Mouse (Mus musculus) E14TG2a.4 (cell line): ENCODE data around the gene Vps18.

Experiments
- H3K27me3 ChIP-seq: 2 replicates; pipeline ENCODE4 v1.6.1; 2014; ENCODE audit warnings: low read length, control low read depth; ENCODE audit not compliant: insufficient read depth
- H3K36me3 ChIP-seq: 2 replicates; pipeline ENCODE4 v1.6.1; 2014; ENCODE audit warnings: low read length, control low read depth; ENCODE audit not compliant: insufficient read depth
- H3K4me1 ChIP-seq: replicated peaks from 2 replicates; pipeline ENCODE4 v1.6.1; 2014; ENCODE audit warnings: low read depth, low read length, control low read depth
- H3K4me3 ChIP-seq: replicated peaks from 2 replicates; pipeline ENCODE4 v1.5.1; 2014; ENCODE audit warnings: mild to moderate bottlenecking, low read length
- H3K9me3 ChIP-seq: 2 replicates; pipeline ENCODE4 v1.6.1; 2014; ENCODE audit warnings: low read length, control low read depth
- CTCF ChIP-seq: conservative IDR thresholded peaks from 2 replicates; pipeline ENCODE4 v1.5.1; 2014; ENCODE audit warnings: low read length
- NANOG ChIP-seq: IDR thresholded peaks from 2 replicates; pipeline ENCODE4 v1.6.1; 2014; ENCODE audit warnings: borderline replicate concordance, low read length, mixed read lengths
- POU5F1 ChIP-seq: IDR thresholded peaks from 2 replicates; pipeline ENCODE4 v1.6.1; 2014; ENCODE audit warnings: low read length, borderline replicate concordance

Gene Vps18

GRCm38 (mm10) chr2:119321771-119322586 is 33.4 kb downstream of the Vps18 start:
- Histone ChIP-seq H3K36me3 (no peaks in the 10 kb centered on the region), H3K4me1 (peaks cover 54% of the 10 kb centered on the region), H3K4me3 (peak overlapping the region; percentile 73), H3K27me3 (peaks cover 97% of the 10 kb centered on the region), H3K9me3 (0 out of 2 replicates have a peak, but pooled peaks cover 6% of the 10 kb centered on the region)
- no peak for TF ChIP-seq CTCF
- TF ChIP-seq NANOG = no peak
- TF ChIP-seq POU5F1 = no peak

DNA sequence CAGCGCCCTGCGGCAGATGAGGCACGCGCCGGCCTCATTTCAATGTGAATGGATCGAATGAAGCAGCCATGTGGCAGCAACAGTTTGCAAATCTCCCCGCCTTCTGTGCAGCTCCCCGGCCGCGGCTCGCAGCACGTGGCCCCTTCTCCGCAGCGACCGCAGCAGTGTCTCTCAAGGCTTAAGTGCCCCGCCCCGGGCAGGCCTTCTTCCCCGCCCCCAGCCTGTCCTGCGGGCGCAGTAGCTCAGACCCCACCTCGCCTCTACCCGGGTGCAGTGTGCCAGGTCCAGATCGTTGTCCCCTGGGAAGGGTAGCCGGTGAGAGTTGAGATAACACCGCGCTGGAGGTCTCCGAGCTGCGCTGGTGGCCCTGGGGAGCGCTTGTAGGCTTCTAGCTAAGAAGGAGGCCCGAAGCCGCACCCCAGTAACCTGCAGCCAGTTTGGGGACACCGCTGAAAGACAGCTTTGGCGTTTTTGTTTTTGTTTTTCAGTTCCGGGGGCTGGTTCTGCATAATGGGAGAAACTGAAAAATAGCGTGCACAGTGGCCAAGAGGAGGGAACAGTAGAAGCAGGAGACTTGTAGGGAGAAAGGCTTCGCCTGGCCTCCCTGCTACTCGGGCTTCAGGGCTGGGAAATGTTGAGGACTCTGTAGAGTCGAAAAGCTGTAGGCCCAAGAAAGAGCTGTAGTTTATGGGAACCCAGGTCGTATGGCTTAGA is 34.2 kb downstream of the Vps18 start:
- H3K9me3 ChIP-seq = 0 out of 2 replicates have a peak, but pooled peaks cover 6% of the 10 kb centered on the region
- peaks cover 60% of the 10 kb centered on the region for H3K4me1 ChIP-seq
- peaks cover 98% of the 10 kb centered on the region for H3K27me3 ChIP-seq
- TF ChIP-seq NANOG (peak; percentile 51; the same call in 1 of the 2 replicates), POU5F1 (no peak)
- peak overlapping the region; percentile 73 for H3K4me3 ChIP-seq
- H3K36me3 ChIP-seq = no peaks in the 10 kb centered on the region

DNA sequence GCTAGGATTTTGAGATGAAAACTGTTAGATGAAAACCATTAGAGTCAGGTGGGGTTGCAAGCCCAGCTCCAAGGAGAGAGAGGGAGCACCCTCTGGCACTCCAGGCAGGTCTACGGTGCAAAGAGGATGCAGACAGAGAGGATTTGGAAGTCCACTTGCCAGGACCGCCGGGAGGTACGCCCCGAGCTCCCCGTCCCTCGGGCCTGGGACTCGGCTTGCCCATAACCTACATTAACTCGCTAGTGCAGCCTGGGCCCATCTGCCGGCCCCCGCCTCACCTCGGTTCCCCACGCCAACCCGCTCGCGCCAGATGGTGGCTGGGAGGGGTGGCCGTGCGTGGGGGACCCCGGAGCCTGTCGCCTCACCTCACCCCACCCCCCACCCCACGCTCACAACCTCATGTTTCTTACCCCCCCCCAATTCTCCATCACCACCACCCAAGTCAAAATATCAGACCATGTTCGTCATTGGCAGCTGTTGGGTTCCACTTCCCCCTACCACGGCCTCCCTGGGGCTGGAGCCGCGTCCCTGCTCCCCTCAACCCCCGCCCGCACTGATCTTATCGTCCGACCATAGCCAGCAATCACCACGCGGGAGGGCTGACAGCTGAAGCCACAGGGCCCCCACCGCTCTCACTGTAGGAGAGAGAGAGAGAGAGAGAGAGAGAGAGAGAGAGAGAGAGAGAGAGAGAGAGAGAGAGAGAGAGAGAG is 35.5 kb downstream of the Vps18 start:
- Histone ChIP-seq H3K4me3 (peak overlapping the region; percentile 77), H3K36me3 (no peaks in the 10 kb centered on the region), H3K9me3 (0 out of 2 replicates have a peak, but pooled peaks cover 6% of the 10 kb centered on the region), H3K27me3 (peaks cover 98% of the 10 kb centered on the region), H3K4me1 (peaks cover 54% of the 10 kb centered on the region)
- no peak for TF ChIP-seq CTCF
- no peak for TF ChIP-seq POU5F1
- TF ChIP-seq NANOG = no peak

- H3K9me3 ChIP-seq = 0 out of 2 replicates have a peak, but pooled peaks cover 6% of the 10 kb centered on the region
- TF ChIP-seq CTCF = no peak
- TF ChIP-seq NANOG = no peak
- TF ChIP-seq POU5F1 = no peak
- peaks cover 96% of the 10 kb centered on the region for H3K27me3 ChIP-seq
- H3K4me3 ChIP-seq = peak overlapping the region; percentile 77
- peaks cover 54% of the 10 kb centered on the region for H3K4me1 ChIP-seq
- H3K36me3 ChIP-seq = no peaks in the 10 kb centered on the region
Observed at GRCm38 (mm10) chr2:119324576-119325318, 36.2 kb downstream of the Vps18 start.

DNA sequence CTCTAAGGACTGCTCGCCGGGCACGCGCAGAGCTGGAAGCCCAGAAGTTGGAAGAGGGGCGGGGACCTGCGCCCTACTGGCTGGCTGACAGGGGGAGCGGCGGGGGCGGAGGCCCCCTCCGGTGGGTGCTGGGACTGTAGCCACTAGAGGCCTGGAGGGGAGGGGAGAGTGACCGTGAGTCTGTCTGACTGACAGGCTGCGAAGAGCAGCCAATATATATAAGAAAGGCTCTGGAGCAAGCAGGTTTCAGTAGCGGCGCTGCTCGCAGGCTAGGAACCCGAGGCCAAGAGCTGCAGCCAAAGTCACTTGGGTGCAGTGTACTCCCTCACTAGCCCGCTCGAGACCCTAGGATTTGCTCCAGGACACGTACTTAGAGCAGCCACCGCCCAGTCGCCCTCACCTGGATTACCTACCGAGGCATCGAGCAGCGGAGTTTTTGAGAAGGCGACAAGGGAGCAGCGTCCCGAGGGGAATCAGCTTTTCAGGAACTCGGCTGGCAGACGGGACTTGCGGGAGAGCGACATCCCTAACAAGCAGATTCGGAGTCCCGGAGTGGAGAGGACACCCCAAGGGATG is 37.1 kb downstream of the Vps18 start, which contains the start of gene Dll4:
Gene Dll4, plus strand, starts transcription at position 217 of the 576 bp plus-strand sequence.
- Histone ChIP-seq H3K4me3 (peak within 1 kb of the TSS; percentile 77), H3K9me3 (0 out of 2 replicates have a peak, but pooled peaks cover 3% of the 10 kb centered on the region), H3K4me1 (peaks cover 54% of the 10 kb centered on the region), H3K36me3 (no peaks in the 10 kb centered on the region), H3K27me3 (peaks cover 97% of the 10 kb centered on the region)
- TF ChIP-seq CTCF = no peak
- no peak for TF ChIP-seq POU5F1
- no peak for TF ChIP-seq NANOG

GRCm38 (mm10) chr2:119326161-119327101 is 37.9 kb downstream of the Vps18 start:
- Histone ChIP-seq H3K4me1 (peaks cover 52% of the 10 kb centered on the region), H3K27me3 (peaks cover 97% of the 10 kb centered on the region), H3K9me3 (no peaks in the 10 kb centered on the region), H3K4me3 (peak overlapping the region; percentile 77), H3K36me3 (no peaks in the 10 kb centered on the region)
- TF ChIP-seq NANOG (no peak), POU5F1 (no peak), CTCF (no peak; the same call in 1 of the 2 replicates)
